Mouse (Mus musculus): ENCODE measurements around the gene Rnft2. TPM values are rescaled to one million over a fixed set of nuclear protein-coding genes. Genes with fewer than 3 reads are reported as not detected.

Rnft2 gene
- polyA plus RNA-seq, 1 experiment from 2014 or later: 7.4 TPM

GRCm38 (mm10) chr5:118239671-118240070 lies 5.2 kb downstream of the Rnft2 start:
- H3K27me3 ChIP-seq (ENCODE audit: insufficient read depth, poor library complexity, severe bottlenecking): no peaks in the 10 kb centered on the region
- no peaks in the 10 kb centered on the region for H3K9me3 ChIP-seq
- 87% methylated on average over 12 of the region's 12 CpGs for WGBS
- H3K36me3 ChIP-seq: peaks cover 51% of the 10 kb centered on the region
- no peak overlapping the region for H3K4me3 ChIP-seq
- H3K27ac ChIP-seq: no peak overlapping the region
- no peak for DNase-seq (ENCODE audit: low spot score)
- peaks cover 11% of the 10 kb centered on the region for H3K4me1 ChIP-seq (replicated peaks)

- WGBS: 84% methylated on average over 12 of the region's 12 CpGs
- no peak overlapping the region for H3K27ac ChIP-seq
Measured at GRCm38 (mm10) chr5:118236891-118237290, 8.0 kb downstream of the Rnft2 start.

GRCm38 (mm10) chr5:118230071-118230611 lies 14.8 kb downstream of the Rnft2 start:
- Histone ChIP-seq H3K36me3 (peaks cover 81% of the 10 kb centered on the region), H3K27ac (no peak overlapping the region), H3K27me3 (ENCODE audit: insufficient read depth, poor library complexity, severe bottlenecking) (no peaks in the 10 kb centered on the region), H3K9me3 (no peaks in the 10 kb centered on the region), H3K4me1 (replicated peaks) (peaks cover 4% of the 10 kb centered on the region; the same call in 1 of the 2 replicates), H3K4me3 (no peak overlapping the region)
- WGBS: 91% methylated on average over 13 of the region's 13 CpGs
- DNase-seq (ENCODE audit: low spot score): no peak

More at GRCm38 (mm10) chr5:118236891-118237290, 8.0 kb downstream of the Rnft2 start:
- Histone ChIP-seq H3K4me3 (no peak overlapping the region), H3K36me3 (peaks cover 69% of the 10 kb centered on the region), H3K9me3 (no peaks in the 10 kb centered on the region), H3K27me3 (ENCODE audit: insufficient read depth, poor library complexity, severe bottlenecking) (no peaks in the 10 kb centered on the region), H3K4me1 (replicated peaks) (no peaks in the 10 kb centered on the region)
- no peak for DNase-seq (ENCODE audit: low spot score)

DNA sequence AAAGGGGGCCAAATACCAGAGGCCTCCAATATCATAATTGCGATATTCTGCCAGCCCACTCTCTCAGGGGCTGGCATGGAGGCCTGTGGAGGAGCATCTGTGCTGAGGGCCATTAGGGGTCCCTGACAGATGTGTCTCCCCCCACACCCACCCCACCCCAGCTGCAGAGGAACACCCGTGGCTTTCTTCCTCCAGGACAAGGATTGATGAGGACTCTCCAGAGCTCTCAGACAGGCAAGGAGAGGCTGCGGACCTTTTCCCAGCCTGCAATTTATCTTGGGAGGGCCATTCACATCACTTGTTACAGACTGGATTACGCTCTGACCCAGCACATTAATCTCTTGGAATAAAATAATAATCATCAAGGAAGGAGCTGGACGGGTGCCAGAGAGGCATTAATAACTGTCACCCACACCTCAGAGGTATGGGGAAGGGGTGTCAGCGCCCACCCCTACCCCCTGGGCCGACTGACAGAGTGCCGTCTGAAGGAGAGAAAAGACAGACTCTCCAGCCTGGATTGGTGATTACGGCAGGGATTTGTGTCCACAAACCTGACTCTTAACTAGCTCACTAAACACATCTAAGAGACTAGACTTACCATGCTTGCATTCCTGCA lies 21.7 kb downstream of the Rnft2 start:
- Histone ChIP-seq H3K27ac (no peak overlapping the region), H3K27me3 (ENCODE audit: insufficient read depth, poor library complexity, severe bottlenecking) (no peaks in the 10 kb centered on the region), H3K4me1 (replicated peaks) (peaks cover 8% of the 10 kb centered on the region; the same call in 1 of the 2 replicates), H3K4me3 (no peak overlapping the region), H3K36me3 (peaks cover 44% of the 10 kb centered on the region), H3K9me3 (no peaks in the 10 kb centered on the region)
- 77% methylated on average over 9 of the region's 9 CpGs for WGBS
- no peak for DNase-seq (ENCODE audit: low spot score)

- peaks cover 21% of the 10 kb centered on the region; the same call in 1 of the 2 replicates for H3K36me3 ChIP-seq
- DNase-seq (ENCODE audit: low spot score): no peak
- no peaks in the 10 kb centered on the region for H3K9me3 ChIP-seq
- 80% methylated on average over 6 of the region's 6 CpGs for WGBS
- no peak overlapping the region for H3K4me3 ChIP-seq
- H3K4me1 ChIP-seq (replicated peaks): peaks cover 16% of the 10 kb centered on the region
- no peak overlapping the region; the same call in 1 of the 2 replicates for H3K27ac ChIP-seq
- H3K27me3 ChIP-seq (ENCODE audit: insufficient read depth, poor library complexity, severe bottlenecking): no peaks in the 10 kb centered on the region
Measured at GRCm38 (mm10) chr5:118217410-118217809, 27.5 kb downstream of the Rnft2 start.

DNA sequence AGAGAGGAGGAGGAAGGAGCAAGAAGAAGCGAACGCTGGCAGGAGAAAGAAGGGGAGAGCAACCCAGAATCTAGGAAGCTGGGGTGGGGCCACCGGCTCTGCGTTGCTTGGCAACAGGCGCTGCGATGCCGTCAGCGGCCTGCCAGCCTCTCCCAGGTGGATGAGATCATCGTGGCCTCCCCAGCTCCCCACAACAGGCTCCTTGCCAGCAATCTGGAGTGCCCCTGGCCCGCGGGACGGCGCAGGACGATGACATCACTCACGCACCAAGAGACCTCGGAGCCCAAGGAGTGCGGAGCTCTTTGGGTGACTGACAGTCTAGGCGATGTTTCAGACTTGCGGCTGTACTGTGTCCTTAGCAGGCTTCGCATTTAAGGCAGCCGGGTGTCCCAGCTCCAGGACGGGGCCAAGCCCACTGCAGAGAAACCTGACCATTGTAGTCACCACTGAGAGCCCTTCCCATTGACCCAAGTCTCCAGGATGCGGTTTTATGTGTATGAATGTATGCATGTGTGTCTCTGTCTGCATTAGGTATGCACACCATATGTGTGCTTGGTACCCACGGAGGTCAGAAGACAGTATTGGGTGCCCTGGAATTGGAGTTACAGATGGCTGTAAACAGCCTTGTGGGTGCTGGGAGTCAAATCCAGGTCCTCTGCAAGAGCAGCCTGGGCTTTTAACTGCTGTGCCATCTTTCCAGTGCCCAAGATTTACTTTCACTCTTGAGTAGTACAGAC lies 30.3 kb downstream of the Rnft2 start:
- WGBS: 8% methylated on average over 24 of the region's 24 CpGs
- peaks cover 21% of the 10 kb centered on the region; the same call in 1 of the 2 replicates for H3K36me3 ChIP-seq

DNA sequence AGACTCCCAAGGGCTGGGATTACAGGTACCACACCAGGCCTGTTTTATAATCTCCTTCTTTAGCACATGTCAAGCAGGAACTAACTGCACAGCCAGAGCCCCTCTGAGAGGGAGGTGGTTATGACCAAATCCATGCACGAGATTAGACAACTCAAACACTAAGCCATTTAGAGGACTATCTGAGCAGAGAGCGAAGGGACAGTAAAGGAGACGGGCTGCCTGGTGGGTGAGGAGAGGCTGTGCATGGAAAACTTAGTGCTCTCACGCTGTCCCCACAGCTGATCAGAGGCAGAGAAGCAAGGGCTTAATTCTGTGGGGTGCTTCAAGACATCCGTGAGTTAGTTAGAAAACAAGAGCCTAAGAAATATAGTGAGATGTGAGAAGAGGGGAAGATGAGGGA lies 30.9 kb downstream of the Rnft2 start:
- H3K9me3 ChIP-seq: no peaks in the 10 kb centered on the region
- no peak for DNase-seq (ENCODE audit: low spot score)
- peak overlapping the region; percentile 47 for H3K4me3 ChIP-seq
- 29% methylated on average over 5 of the region's 5 CpGs for WGBS
- H3K4me1 ChIP-seq (replicated peaks): peaks cover 19% of the 10 kb centered on the region
- H3K27ac ChIP-seq: peak overlapping the region; percentile 45
- no peaks in the 10 kb centered on the region for H3K27me3 ChIP-seq (ENCODE audit: insufficient read depth, poor library complexity, severe bottlenecking)
- peaks cover 21% of the 10 kb centered on the region; the same call in 1 of the 2 replicates for H3K36me3 ChIP-seq

More for the DNA sequence above, 30.3 kb downstream of the Rnft2 start:
- no peaks in the 10 kb centered on the region for H3K27me3 ChIP-seq (ENCODE audit: insufficient read depth, poor library complexity, severe bottlenecking)
- H3K4me1 ChIP-seq (replicated peaks): peaks cover 19% of the 10 kb centered on the region
- peak overlapping the region; percentile 47 for H3K4me3 ChIP-seq
- H3K27ac ChIP-seq: peak overlapping the region; percentile 45
- DNase-seq (ENCODE audit: low spot score): peak; percentile 71
- no peaks in the 10 kb centered on the region for H3K9me3 ChIP-seq

DNA sequence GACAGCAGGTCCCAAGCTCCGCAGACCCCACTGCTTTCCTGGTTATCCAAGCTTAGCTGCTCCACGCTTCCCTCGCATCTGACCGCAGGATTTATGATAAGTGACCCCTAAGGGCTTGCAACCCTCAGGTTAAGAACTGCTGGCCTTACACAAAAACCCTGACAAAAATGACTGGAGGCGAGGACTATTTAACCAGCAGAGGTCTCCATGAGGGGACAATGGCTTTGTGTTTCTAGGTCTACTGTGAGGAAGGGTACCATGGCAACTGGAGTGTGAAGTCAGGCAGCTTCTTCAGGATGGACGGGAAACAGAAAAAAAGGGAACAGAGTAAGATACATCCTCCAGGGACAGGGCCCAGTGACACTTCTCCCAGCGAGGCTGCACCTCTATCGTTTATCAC lies 39.1 kb downstream of the Rnft2 start:
- peak; percentile 13 for DNase-seq (ENCODE audit: low spot score)
- peak overlapping the region; percentile 23; the same call in 1 of the 2 replicates for H3K27ac ChIP-seq
- no peaks in the 10 kb centered on the region for H3K9me3 ChIP-seq
- H3K4me3 ChIP-seq: no peak overlapping the region
- WGBS: 43% methylated on average over 8 of the region's 8 CpGs
- H3K27me3 ChIP-seq (ENCODE audit: insufficient read depth, poor library complexity, severe bottlenecking): 0 out of 2 replicates have a peak, but pooled peaks cover 7% of the 10 kb centered on the region
- peaks cover 8% of the 10 kb centered on the region for H3K36me3 ChIP-seq
- peaks cover 54% of the 10 kb centered on the region for H3K4me1 ChIP-seq (replicated peaks)

GRCm38 (mm10) chr5:118204675-118205440 lies 40.1 kb downstream of the Rnft2 start:
- WGBS: 83% methylated on average over 16 of the region's 16 CpGs
- H3K4me3 ChIP-seq: no peak overlapping the region
- H3K4me1 ChIP-seq (replicated peaks): peaks cover 59% of the 10 kb centered on the region
- peak overlapping the region; percentile 23; the same call in 1 of the 2 replicates for H3K27ac ChIP-seq
- 0 out of 2 replicates have a peak, but pooled peaks cover 7% of the 10 kb centered on the region for H3K27me3 ChIP-seq (ENCODE audit: insufficient read depth, poor library complexity, severe bottlenecking)
- no peak for DNase-seq (ENCODE audit: low spot score)
- peaks cover 12% of the 10 kb centered on the region for H3K36me3 ChIP-seq
- H3K9me3 ChIP-seq: no peaks in the 10 kb centered on the region

DNA sequence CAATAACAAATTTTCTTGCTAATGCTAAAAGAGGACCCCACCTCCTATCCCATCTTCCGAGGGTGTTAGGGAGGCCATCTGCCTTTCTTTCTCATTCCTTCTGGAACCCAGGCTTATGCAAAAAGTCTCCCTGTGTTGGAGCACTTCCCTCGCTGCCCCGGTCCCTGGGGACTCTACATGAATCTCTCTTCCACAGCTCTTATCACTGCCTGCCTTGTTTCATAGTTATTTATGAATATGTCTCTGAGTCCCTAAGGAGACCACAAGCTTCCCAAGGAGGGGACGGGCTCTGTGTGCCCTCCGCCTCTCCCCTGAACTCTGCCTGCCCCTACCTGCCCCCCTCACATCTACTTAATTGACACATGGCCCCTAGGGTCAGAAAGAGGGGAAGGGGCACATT lies 45.2 kb downstream of the Rnft2 start:
- DNase-seq (ENCODE audit: low spot score): no peak

GRCm38 (mm10) chr5:118197421-118197820 lies 47.5 kb downstream of the Rnft2 start:
- 78% methylated on average over 13 of the region's 13 CpGs for WGBS
- no peak for DNase-seq (ENCODE audit: low spot score)
- Histone ChIP-seq H3K27me3 (ENCODE audit: insufficient read depth, poor library complexity, severe bottlenecking) (peaks cover 14% of the 10 kb centered on the region), H3K4me1 (replicated peaks) (peaks cover 37% of the 10 kb centered on the region), H3K27ac (no peak overlapping the region), H3K36me3 (peaks cover 17% of the 10 kb centered on the region), H3K4me3 (no peak overlapping the region), H3K9me3 (no peaks in the 10 kb centered on the region)

More for the DNA sequence above, 45.2 kb downstream of the Rnft2 start:
- H3K36me3 ChIP-seq: peaks cover 12% of the 10 kb centered on the region
- H3K9me3 ChIP-seq: no peaks in the 10 kb centered on the region
- WGBS: 62% methylated on average over 5 of the region's 5 CpGs
- 0 out of 2 replicates have a peak, but pooled peaks cover under 1% of the 10 kb centered on the region for H3K27me3 ChIP-seq (ENCODE audit: insufficient read depth, poor library complexity, severe bottlenecking)
- no peak overlapping the region for H3K27ac ChIP-seq
- H3K4me3 ChIP-seq: no peak overlapping the region
- H3K4me1 ChIP-seq (replicated peaks): peaks cover 34% of the 10 kb centered on the region

- Histone ChIP-seq H3K27me3 (ENCODE audit: insufficient read depth, poor library complexity, severe bottlenecking) (peaks cover 35% of the 10 kb centered on the region), H3K4me1 (replicated peaks) (peaks cover 40% of the 10 kb centered on the region), H3K9me3 (no peaks in the 10 kb centered on the region), H3K4me3 (peak overlapping the region; percentile 4; the same call in 1 of the 2 replicates), H3K36me3 (0 out of 2 replicates have a peak, but pooled peaks cover 5% of the 10 kb centered on the region), H3K27ac (peak overlapping the region; percentile 72; the same call in 1 of the 2 replicates)
- DNase-seq (ENCODE audit: low spot score): no peak
- 21% methylated on average over 18 of the region's 18 CpGs for WGBS
Measured at GRCm38 (mm10) chr5:118192221-118192620, 52.7 kb downstream of the Rnft2 start.

Measured in hindbrain, embryonic 10.5 days (tissue).